Mouse (Mus musculus) induced T-regulatory cell, adult 2 months (primary cell): Measurements from ENCODE around the gene Flt3l.
"Not testable (repeated sequence)": the region's sequence is repeated elsewhere in the genome, so short reads cannot be mapped to it uniquely, and the experiment has no call there.

Experiments used
- DNase-seq: peaks from one replicate; pipeline ENCODE4 v3.0.0-alpha.2; 2012; ENCODE audit warnings: low read depth

Gene Flt3l

GRCm38 (mm10) chr7:45123186-45123570, 13.1 kb downstream of the Flt3l start:
- peak; percentile 57 for DNase-seq

GRCm38 (mm10) chr7:45122561-45123185, 13.6 kb downstream of the Flt3l start:
- peak; percentile 29 for DNase-seq

- DNase-seq: no peak
These were observed 14.3 kb downstream of the Flt3l start for GRCm38 (mm10) chr7:45121966-45122365.

GRCm38 (mm10) chr7:45121404-45121803, 14.8 kb downstream of the Flt3l start:
- peak; percentile 87 for DNase-seq

- peak; percentile 59 for DNase-seq
These were observed 16.2 kb downstream of the Flt3l start for GRCm38 (mm10) chr7:45119780-45120709.

GRCm38 (mm10) chr7:45118336-45118735, 17.9 kb downstream of the Flt3l start:
- DNase-seq: no peak

- no peak for DNase-seq
These were observed 18.7 kb downstream of the Flt3l start for GRCm38 (mm10) chr7:45117566-45117965.

GRCm38 (mm10) chr7:45113476-45113875, 22.8 kb downstream of the Flt3l start:
- no peak for DNase-seq

- no peak for DNase-seq
These were observed 23.7 kb downstream of the Flt3l start for GRCm38 (mm10) chr7:45112529-45112928.

GRCm38 (mm10) chr7:45111940-45112339, 24.3 kb downstream of the Flt3l start:
- no peak for DNase-seq

GRCm38 (mm10) chr7:45110089-45110488, 26.1 kb downstream of the Flt3l start:
- DNase-seq: not testable (repeated sequence)

- DNase-seq: no peak
These were observed 29.1 kb downstream of the Flt3l start for GRCm38 (mm10) chr7:45107052-45107645.

- DNase-seq: no peak
These were observed 29.8 kb downstream of the Flt3l start for GRCm38 (mm10) chr7:45106441-45106840.

GRCm38 (mm10) chr7:45105491-45105890, 30.7 kb downstream of the Flt3l start:
- no peak for DNase-seq

GRCm38 (mm10) chr7:45104941-45105340, 31.3 kb downstream of the Flt3l start:
- no peak for DNase-seq

GRCm38 (mm10) chr7:45103652-45104180, 32.5 kb downstream of the Flt3l start, which contains the start of gene Fcgrt:
Gene Fcgrt (minus strand): TSS chr7:45103851.
- no peak for DNase-seq

- no peak for DNase-seq
These were observed 33.2 kb downstream of the Flt3l start for GRCm38 (mm10) chr7:45102940-45103585.

GRCm38 (mm10) chr7:45102441-45102840, 33.8 kb downstream of the Flt3l start:
- DNase-seq: no peak

- DNase-seq: no peak
These were observed 36.2 kb downstream of the Flt3l start for GRCm38 (mm10) chr7:45100046-45100445.

- peak; percentile 62 for DNase-seq
These were observed 37.5 kb downstream of the Flt3l start for GRCm38 (mm10) chr7:45098541-45099240.

- no peak for DNase-seq
These were observed 38.8 kb downstream of the Flt3l start for GRCm38 (mm10) chr7:45097479-45097878.
